Mouse (Mus musculus) MEL (cell line): ENCODE data around the gene Samd4.

Source experiments
- CTCF ChIP-seq, 3 experiments: IDR thresholded peaks in 2 of 3; conservative IDR thresholded peaks in 1 of 3; 2 replicates each; pipeline ENCODE4 v1.5.1; 2011 to 2012; ENCODE audit warnings: low read length in 3 of 3, low read depth in 2 of 3, mild to moderate bottlenecking in 2 of 3, improper control_type of control experiment in 1 of 3, inconsistent platforms in 1 of 3, mixed read lengths in 1 of 3, moderate library complexity in 1 of 3; ENCODE audit not compliant: control insufficient read depth in 1 of 3, insufficient read depth in 1 of 3, poor library complexity in 1 of 3, severe bottlenecking in 1 of 3
- E2F4 ChIP-seq: IDR thresholded peaks from 2 replicates; pipeline ENCODE4 v1.6.1; 2011; ENCODE audit warnings: low read depth, low read length, improper control_type of control experiment, borderline replicate concordance
- EP300 ChIP-seq, 2 experiments: IDR thresholded peaks; 2 replicates each; pipeline ENCODE4 v1.6.1; 2011; ENCODE audit warnings: improper control_type of control experiment in 2 of 2, low read length in 2 of 2, low read depth in 1 of 2, mild to moderate bottlenecking in 1 of 2
- ETS1 ChIP-seq: IDR thresholded peaks from 2 replicates; pipeline ENCODE4 v1.6.1; 2012; ENCODE audit warnings: low read depth, mild to moderate bottlenecking, inconsistent platforms, low read length, improper control_type of control experiment, moderate library complexity
- MAZ ChIP-seq: IDR thresholded peaks from 2 replicates; pipeline ENCODE4 v1.6.1; 2012; ENCODE audit warnings: low read depth, mild to moderate bottlenecking, inconsistent platforms, low read length, improper control_type of control experiment
- NELFE ChIP-seq: IDR thresholded peaks from 2 replicates; pipeline ENCODE4 v1.6.1; 2011; ENCODE audit warnings: low read depth, low read length, improper control_type of control experiment
- POLR2A ChIP-seq, 2 experiments: IDR thresholded peaks; 2 replicates each; pipeline ENCODE4 v1.6.1; 2011 to 2012; ENCODE audit warnings: low read length in 2 of 2, mild to moderate bottlenecking in 2 of 2, control low read depth in 1 of 2, improper control_type of control experiment in 1 of 2, low read depth in 1 of 2, moderate library complexity in 1 of 2; ENCODE audit not compliant: control insufficient read depth in 1 of 2, insufficient read depth in 1 of 2, poor library complexity in 1 of 2
- RCOR1 ChIP-seq: IDR thresholded peaks from 2 replicates; pipeline ENCODE4 v1.6.1; 2012; ENCODE audit warnings: low read depth, mild to moderate bottlenecking, inconsistent platforms, low read length, improper control_type of control experiment
- TAL1 ChIP-seq: IDR thresholded peaks from 2 replicates; pipeline ENCODE4 v1.6.1; 2012; ENCODE audit warnings: mild to moderate bottlenecking, inconsistent platforms, low read length, moderate library complexity, mixed read lengths
- USF2 ChIP-seq, 2 experiments: IDR thresholded peaks; 2 replicates each; pipeline ENCODE4 v1.6.1; 2011 to 2012; ENCODE audit warnings: improper control_type of control experiment in 2 of 2, low read length in 2 of 2, borderline replicate concordance in 1 of 2, inconsistent platforms in 1 of 2, low read depth in 1 of 2, mild to moderate bottlenecking in 1 of 2; ENCODE audit not compliant: insufficient read depth in 1 of 2
- ZNF384 ChIP-seq: IDR thresholded peaks from 2 replicates; pipeline ENCODE4 v1.6.1; 2012; ENCODE audit warnings: low read depth, mild to moderate bottlenecking, inconsistent platforms, low read length, improper control_type of control experiment

DNA sequence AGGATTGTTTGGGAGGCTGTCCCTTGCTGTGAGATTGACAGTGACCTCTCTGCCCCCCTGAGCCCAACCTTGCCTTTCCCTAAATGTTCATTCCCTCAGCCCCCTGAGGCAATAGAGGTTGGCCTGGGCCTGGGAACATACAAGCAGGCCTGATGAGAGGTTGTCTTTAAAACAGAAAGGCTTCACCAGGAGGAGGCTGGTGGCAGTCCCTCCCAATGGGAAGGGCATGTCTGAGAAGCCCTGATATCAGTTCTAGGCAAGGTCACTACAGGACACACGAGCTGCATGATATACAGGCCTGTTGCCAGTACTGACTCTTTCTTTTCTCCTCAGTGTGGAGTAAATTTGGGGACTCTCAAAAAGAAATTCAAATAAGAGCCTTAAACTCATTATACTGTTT, 205.7 kb downstream of the Samd4 start:
- TF ChIP-seq USF2 (IDR thresholded peaks at IDR 0.05; ENCODE audit: borderline replicate concordance in 1 of 2, insufficient read depth in 1 of 2, low read depth in 1 of 2, low read length in 2 of 2) (no peak), ZNF384 (no peak), E2F4 (no peak), POLR2A (IDR thresholded peaks at IDR 0.05; ENCODE audit: control insufficient read depth in 1 of 2, insufficient read depth in 1 of 2, low read depth in 1 of 2, low read length in 2 of 2, poor library complexity in 1 of 2) (no peak), ETS1 (no peak), NELFE (no peak), CTCF (IDR thresholded peaks at IDR 0.05 in 2 of 3, conservative IDR thresholded peaks at IDR 0.05 in 1 of 3; ENCODE audit: control insufficient read depth in 1 of 3, insufficient read depth in 1 of 3, low read depth in 2 of 3, low read length in 3 of 3, poor library complexity in 1 of 3, severe bottlenecking in 1 of 3) (no peak), EP300 (IDR thresholded peaks at IDR 0.05; ENCODE audit: low read depth in 1 of 2, low read length in 2 of 2) (no peak), RCOR1 (no peak), MAZ (no peak), TAL1 (no peak)
